Mouse (Mus musculus): ENCODE results near the gene Cdkal1.

Gene Cdkal1

GRCm38 (mm10) chr13:29414470-29414869 lies 441.0 kb downstream of the Cdkal1 start:
- no peak for DNase-seq (ENCODE audit: low spot score in 2 of 2)

GRCm38 (mm10) chr13:29411176-29411575 lies 444.3 kb downstream of the Cdkal1 start:
- no peak for DNase-seq (ENCODE audit: low spot score in 2 of 2)

GRCm38 (mm10) chr13:29407619-29408018 lies 447.9 kb downstream of the Cdkal1 start:
- no peak for DNase-seq (ENCODE audit: low spot score in 2 of 2)

- no peak for DNase-seq (ENCODE audit: low spot score in 2 of 2)
Measured at GRCm38 (mm10) chr13:29405316-29405715, 450.2 kb downstream of the Cdkal1 start.

- no peak for DNase-seq (ENCODE audit: low spot score in 2 of 2)
Measured at GRCm38 (mm10) chr13:29403217-29403616, 452.3 kb downstream of the Cdkal1 start.

GRCm38 (mm10) chr13:29402526-29403040 lies 452.9 kb downstream of the Cdkal1 start:
- no peak for DNase-seq (ENCODE audit: low spot score in 2 of 2)

- no peak for DNase-seq (ENCODE audit: low spot score in 2 of 2)
Measured at GRCm38 (mm10) chr13:29399908-29400307, 455.6 kb downstream of the Cdkal1 start.

- no peak for DNase-seq (ENCODE audit: low spot score in 2 of 2)
Measured at GRCm38 (mm10) chr13:29398456-29398855, 457.0 kb downstream of the Cdkal1 start.

GRCm38 (mm10) chr13:29395694-29396093 lies 459.8 kb downstream of the Cdkal1 start:
- no peak for DNase-seq (ENCODE audit: low spot score in 2 of 2)

GRCm38 (mm10) chr13:29390025-29390424 lies 465.4 kb downstream of the Cdkal1 start:
- no peak for DNase-seq (ENCODE audit: low spot score in 2 of 2)

- DNase-seq (ENCODE audit: low spot score in 2 of 2) = no peak
Measured at GRCm38 (mm10) chr13:29388918-29389317, 466.6 kb downstream of the Cdkal1 start.

- no peak for DNase-seq (ENCODE audit: low spot score in 2 of 2)
Measured at GRCm38 (mm10) chr13:29377572-29377971, 477.9 kb downstream of the Cdkal1 start.

GRCm38 (mm10) chr13:29371916-29372315 lies 483.6 kb downstream of the Cdkal1 start:
- DNase-seq (ENCODE audit: low spot score in 2 of 2) = no peak

GRCm38 (mm10) chr13:29371466-29371771 lies 484.1 kb downstream of the Cdkal1 start:
- DNase-seq (ENCODE audit: low spot score in 2 of 2) = no peak

- no peak for DNase-seq (ENCODE audit: low spot score in 2 of 2)
Measured at GRCm38 (mm10) chr13:29370731-29371465, 484.6 kb downstream of the Cdkal1 start.

GRCm38 (mm10) chr13:29368806-29369205 lies 486.7 kb downstream of the Cdkal1 start:
- no peak for DNase-seq (ENCODE audit: low spot score in 2 of 2)

- no peak for DNase-seq (ENCODE audit: low spot score in 2 of 2)
Measured at GRCm38 (mm10) chr13:29364901-29365625, 490.4 kb downstream of the Cdkal1 start.

- no peak for DNase-seq (ENCODE audit: low spot score in 2 of 2)
Measured at GRCm38 (mm10) chr13:29364009-29364408, 491.5 kb downstream of the Cdkal1 start.

GRCm38 (mm10) chr13:29361842-29362241 lies 493.6 kb downstream of the Cdkal1 start:
- DNase-seq (ENCODE audit: low spot score in 2 of 2) = no peak

GRCm38 (mm10) chr13:29360899-29361298 lies 494.6 kb downstream of the Cdkal1 start:
- no peak for DNase-seq (ENCODE audit: low spot score in 2 of 2)

GRCm38 (mm10) chr13:29359341-29359740 lies 496.1 kb downstream of the Cdkal1 start:
- DNase-seq (ENCODE audit: low spot score in 2 of 2) = no peak

GRCm38 (mm10) chr13:29357483-29357882 lies 498.0 kb downstream of the Cdkal1 start:
- DNase-seq (ENCODE audit: low spot score in 2 of 2) = no peak

- DNase-seq (ENCODE audit: low spot score in 2 of 2) = no peak
Measured at GRCm38 (mm10) chr13:29356158-29356485, 499.4 kb downstream of the Cdkal1 start.
